Mouse (Mus musculus) megakaryocyte, embryonic 14.5 days (primary cell): ENCODE results near the gene Pax7.

Experiments
- FLI1 ChIP-seq: IDR thresholded peaks from 2 replicates; pipeline ENCODE4 v1.6.1; 2012; ENCODE audit warnings: low read length, inconsistent platforms, mixed read lengths
- GATA1 ChIP-seq: IDR thresholded peaks from 3 replicates; pipeline ENCODE4 v1.6.1; 2012; ENCODE audit warnings: mixed read lengths, low read length, inconsistent platforms, borderline replicate concordance

DNA sequence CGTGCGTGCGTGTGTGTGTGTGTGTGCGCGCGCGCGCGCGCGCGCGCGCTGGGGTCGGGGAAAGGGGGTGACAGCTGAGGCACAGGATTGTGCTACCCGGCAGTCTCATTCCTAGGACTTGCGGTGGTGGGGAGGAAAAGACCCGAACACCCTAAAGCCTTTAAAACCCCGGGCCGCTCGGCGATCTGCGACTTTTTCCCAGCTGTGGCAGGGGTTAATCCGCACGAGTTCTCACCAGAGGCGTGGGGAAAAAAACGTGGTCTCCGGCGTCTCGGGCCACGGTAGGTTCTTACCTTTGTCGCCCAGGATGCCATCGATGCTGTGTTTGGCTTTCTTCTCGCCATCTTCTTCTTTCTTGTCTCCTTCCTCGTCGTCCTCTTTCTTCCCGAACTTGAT is 5.0 kb downstream of the Pax7 start:
- no peak for TF ChIP-seq GATA1
- TF ChIP-seq FLI1 = no peak
